Mouse (Mus musculus) mouse trophoblast stem cell (cell line): ENCODE measurements around the gene Olfr417.
"Not testable (repeated sequence)": the region's sequence is repeated elsewhere in the genome, so short reads cannot be mapped to it uniquely, and the experiment has no call there.

Experiments
- in situ Hi-C, 2 experiments: fragments of 300-500 bp; cut with MseI, MboI; formaldehyde crosslinking; loops; 2 replicates in 1 of 2; 3 replicates in 1 of 2; pipeline ENCODE4 v1.15.1; 2025

Gene Olfr417

DNA sequence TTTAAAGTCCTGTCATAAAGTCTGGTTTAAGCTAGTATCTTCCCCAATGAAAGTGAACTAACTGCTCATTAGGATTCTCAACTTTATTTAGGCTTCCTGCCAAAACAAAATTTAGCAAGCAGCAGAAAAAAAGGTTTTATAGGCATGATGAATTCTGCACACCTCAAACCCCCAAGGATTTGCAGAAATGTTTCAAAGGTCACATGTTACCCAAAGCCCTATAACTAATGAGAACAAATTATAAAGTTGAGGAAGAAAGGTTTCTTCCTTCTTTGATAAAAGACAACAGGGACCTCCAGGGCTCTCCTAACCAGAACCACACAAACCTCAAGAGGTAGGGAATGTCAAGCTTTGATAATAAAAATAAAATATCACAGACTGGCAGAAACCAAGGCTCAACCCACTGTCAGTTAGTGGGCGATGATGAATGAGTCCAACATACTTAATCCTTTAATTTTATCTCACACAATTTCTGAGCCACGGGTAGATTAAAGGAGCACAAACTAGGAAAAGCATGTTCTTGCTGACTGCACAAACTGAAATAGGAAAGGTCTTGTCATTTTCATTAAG lies at the start of gene Olfr417:
Gene Olfr417, plus strand, starts transcription at position 241 of the 570 bp plus-strand sequence.
- in situ Hi-C loops, result no loop called here

DNA sequence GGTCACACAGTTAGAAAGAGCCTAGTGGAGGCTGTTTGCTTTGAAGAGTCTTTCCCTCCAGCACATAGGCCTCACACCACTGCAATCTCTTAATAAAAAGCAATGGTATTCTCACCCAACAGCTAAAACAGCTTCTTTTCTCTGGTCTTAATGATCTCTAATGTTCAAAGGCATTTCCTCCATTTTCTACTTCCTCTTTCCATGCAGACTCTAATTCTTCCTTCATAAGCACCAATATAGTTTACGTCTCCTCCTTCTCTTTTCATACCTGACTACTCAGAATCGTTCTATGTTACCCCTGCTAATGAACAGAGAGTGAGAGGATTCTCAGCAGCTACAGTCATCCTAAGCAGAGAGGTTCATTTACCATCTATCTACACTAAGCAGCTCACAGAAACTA lies 47.6 kb upstream of the Olfr417 start:
- in situ Hi-C loops, result no loop called here

DNA sequence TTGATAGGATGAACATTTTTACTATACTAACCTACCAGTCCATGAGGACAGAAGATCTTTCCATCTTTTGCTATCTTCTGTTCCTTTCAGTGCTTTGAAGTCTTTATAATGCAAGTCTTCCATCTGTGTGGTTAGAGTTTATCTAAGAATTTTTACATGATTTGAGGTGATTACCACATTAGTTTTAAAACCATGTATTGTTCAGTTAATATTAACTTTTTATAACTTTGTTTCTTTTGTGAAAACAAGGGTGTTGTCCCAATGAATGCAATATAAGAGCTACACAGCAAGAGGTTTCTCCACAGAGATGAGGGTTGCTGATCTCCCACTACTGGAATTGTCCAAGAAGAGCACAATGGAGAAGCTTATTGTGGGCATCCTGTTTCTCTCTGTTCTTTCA lies 34.7 kb upstream of the Olfr417 start, which contains the start of gene Mptx1:
Gene Mptx1, plus strand, starts transcription at position 301 of the 400 bp plus-strand sequence.
- in situ Hi-C loops, result no loop called here

- in situ Hi-C loops, result not testable (repeated sequence)
Measured at GRCm38 (mm10) chr1:174353636-174354035, 11.3 kb upstream of the Olfr417 start.

DNA sequence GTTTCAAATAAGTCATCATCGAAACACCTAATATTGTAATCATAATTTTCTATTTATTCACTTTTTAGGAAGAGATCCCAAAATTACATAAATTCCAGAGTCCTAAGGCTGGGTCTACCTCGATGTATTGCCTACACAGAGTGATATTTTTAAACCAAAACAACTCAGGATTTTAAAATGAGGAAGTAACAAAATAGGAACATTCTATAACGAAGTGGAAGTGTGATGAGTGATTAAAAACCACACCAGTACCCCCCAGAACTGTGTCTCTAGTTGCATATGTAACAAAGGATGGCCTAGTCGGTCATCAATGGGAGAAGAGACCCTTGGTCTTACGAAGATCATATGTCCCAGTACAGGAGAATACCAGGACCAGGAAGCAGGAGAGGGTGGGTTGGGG lies 10.3 kb upstream of the Olfr417 start:
- in situ Hi-C loops, result no loop called here

DNA sequence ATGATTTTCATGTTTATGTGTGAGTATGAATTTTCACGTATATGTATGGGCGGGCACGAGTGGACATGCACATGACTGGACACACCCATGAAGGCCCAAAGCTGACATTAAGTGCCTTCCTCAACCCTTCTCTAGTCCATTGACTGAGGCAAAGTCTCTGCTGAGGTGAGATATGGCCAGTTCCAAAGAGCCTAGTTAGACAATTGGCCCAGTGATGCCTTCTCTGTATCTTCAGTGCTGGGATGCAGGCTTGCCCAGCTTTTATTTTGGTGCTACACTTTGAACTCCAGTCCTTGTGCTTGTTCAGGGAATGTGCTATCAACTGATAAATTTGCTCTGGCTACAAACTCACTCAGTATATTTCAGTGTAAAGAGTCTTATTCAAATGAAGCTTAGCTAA lies 8.9 kb downstream of the Olfr417 start:
- in situ Hi-C loops, result no loop called here

- in situ Hi-C loops, result no loop called here
Measured at GRCm38 (mm10) chr1:174390746-174391145, 25.8 kb downstream of the Olfr417 start, which contains the start of gene Olfr248. Gene Olfr248, plus strand, starts transcription at chr1:174391046.

- in situ Hi-C loops, result no loop called here
Measured at GRCm38 (mm10) chr1:174422959-174423358, 58.0 kb downstream of the Olfr417 start.

DNA sequence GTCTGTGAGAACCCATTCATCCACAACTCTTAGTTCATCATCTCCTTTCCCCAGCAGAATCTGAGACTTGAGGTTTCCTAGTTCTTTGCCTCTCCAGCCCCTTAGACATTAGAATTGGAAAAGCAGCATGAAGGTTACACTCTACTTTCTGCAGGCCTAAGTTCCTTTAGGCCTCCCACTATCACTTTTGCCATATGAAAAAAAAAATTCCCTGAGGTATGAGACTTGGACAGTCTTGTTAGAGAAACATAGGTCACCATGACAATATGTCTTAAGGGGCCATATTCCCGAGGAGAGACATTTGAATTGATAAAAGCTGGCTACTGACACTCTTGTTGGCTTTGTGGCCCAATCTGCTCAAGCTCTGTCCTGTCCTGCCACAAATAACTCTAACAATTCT lies 58.8 kb downstream of the Olfr417 start, which contains the start of gene Olfr414:
Gene Olfr414, plus strand, starts transcription at position 301 of the 400 bp plus-strand sequence.
- in situ Hi-C loops, result no loop called here
